31 mouse cellular contexts compared by ENCODE assay signal in genomic region chr11:29673359-29673758, GRCm38 (mm10). TPM values are rescaled to one million over a fixed set of nuclear protein-coding genes. Genes with fewer than 3 reads are reported as not detected.
DNase-seq lines count a peak whose midpoint lies in the region; ATAC-seq and TF ChIP-seq lines count a peak whose summit lies in the region.
"Had no signal": no experiment of that assay in that cellular context is flagged by ENCODE, and none has a peak within 500 bp of the region (broad histone marks: within the 10 kb centered on the region; RNA-seq: fewer than 3 reads in every experiment).

No protein-coding gene starts in this region.

- intact Hi-C loops in heart, postnatal 36 days (cut with DNase I) = no loop called here

- 0 out of 2 replicates have a peak overlapping the region, but pooled peaks have one; percentile 23 for H3K27ac ChIP-seq in heart, postnatal 0 days (ENCODE audit: low read depth)
- no peak overlapping the region for H3K27ac ChIP-seq in hindbrain, embryonic 13.5 days
- H3K27ac ChIP-seq: embryonic facial prominence, embryonic 13.5 days; forebrain, embryonic 12.5 days; heart, adult 2 months; hindbrain, embryonic 15.5 days; limb, embryonic 15.5 days; midbrain, embryonic 13.5 days had no signal

- DNase-seq in frontal cortex, postnatal 10 days (ENCODE audit: low spot score in 2 of 2) = no peak
- no peak for DNase-seq in heart, postnatal 0 days (ENCODE audit: low spot score)
- no peak for DNase-seq in heart, postnatal 36 days
- peak; percentile 25 for DNase-seq in right cerebral cortex, adult 18-20 months
- DNase-seq in right cerebral cortex, postnatal 4 days = no peak
- no peak for DNase-seq in natural killer cell, adult 2 months (ENCODE audit: low spot score in 2 of 2)
- DNase-seq: adrenal gland, adult 8-10 months; cerebellum, adult 8-10 months; cerebellum, postnatal 36 days; embryo, embryonic 11 days; gastrocnemius, postnatal 14 days; heart, adult 2 months; heart, postnatal 4 days; kidney, adult 9 months; kidney, postnatal 14 days; layer of hippocampus, postnatal 36 days; lung, adult 2 months; lung, postnatal 14 days; right cerebral cortex, postnatal 14 days; spleen, adult 18-20 months; thymus, postnatal 14 days had no signal

- TF ChIP-seq CTCF in heart, postnatal 0 days (IDR thresholded peaks at IDR 0.05; ENCODE audit: low read depth) = no peak

- no peaks in the 10 kb centered on the region for H3K36me3 ChIP-seq in heart, postnatal 0 days (replicated peaks; ENCODE audit: control insufficient read depth, insufficient read depth, low read length)
- no peaks in the 10 kb centered on the region for H3K36me3 ChIP-seq in hindbrain, embryonic 13.5 days
- H3K36me3 ChIP-seq: embryonic facial prominence, embryonic 13.5 days; forebrain, embryonic 12.5 days; hindbrain, embryonic 15.5 days; limb, embryonic 15.5 days; midbrain, embryonic 13.5 days had no signal

- H3K4me1 ChIP-seq in heart, postnatal 0 days (ENCODE audit: control insufficient read depth, insufficient read depth) = no peaks in the 10 kb centered on the region
- H3K4me1 ChIP-seq in hindbrain, embryonic 13.5 days (replicated peaks) = no peaks in the 10 kb centered on the region
- H3K4me1 ChIP-seq: embryonic facial prominence, embryonic 13.5 days; forebrain, embryonic 12.5 days; hindbrain, embryonic 15.5 days; limb, embryonic 15.5 days; midbrain, embryonic 13.5 days had no signal

- no peaks in the 10 kb centered on the region for H3K27me3 ChIP-seq in heart, postnatal 0 days (ENCODE audit: control insufficient read depth, insufficient read depth, low read length)
- H3K27me3 ChIP-seq in hindbrain, embryonic 13.5 days = no peaks in the 10 kb centered on the region
- H3K27me3 ChIP-seq: embryonic facial prominence, embryonic 13.5 days; forebrain, embryonic 12.5 days; hindbrain, embryonic 15.5 days; limb, embryonic 15.5 days; midbrain, embryonic 13.5 days had no signal

- peak; percentile 93 for ATAC-seq in frontal cortex, adult (ENCODE audit: low TSS enrichment)
- ATAC-seq in heart, postnatal 0 days (ENCODE audit: insufficient read depth, low read depth) = no peak
- no peak for ATAC-seq in hindbrain, embryonic 13.5 days (ENCODE audit: low FRiP score)
- ATAC-seq: activated CD4-positive, CD25-positive, alpha-beta regulatory T cell, adult 4 months; intestine, embryonic 16.5 days; midbrain, embryonic 13.5 days had no signal

- TF ChIP-seq EP300 in heart, postnatal 0 days (IDR thresholded peaks at IDR 0.05; ENCODE audit: low read depth) = no peak

- no peak overlapping the region for H3K4me3 ChIP-seq in heart, postnatal 0 days (ENCODE audit: low read depth, low read length)
- H3K4me3 ChIP-seq in hindbrain, embryonic 13.5 days = no peak overlapping the region
- H3K4me3 ChIP-seq: embryonic facial prominence, embryonic 13.5 days; erythroblast, embryonic 14.5 days; forebrain, embryonic 12.5 days; heart, adult 2 months; hindbrain, embryonic 15.5 days; limb, embryonic 15.5 days; midbrain, embryonic 13.5 days had no signal

- WGBS in heart, postnatal 0 days = 41% methylated on average over 2 of the region's 2 CpGs
- 93% methylated on average over 2 of the region's 2 CpGs for WGBS in hindbrain, embryonic 13.5 days

- H3K4me2 ChIP-seq in heart, postnatal 0 days (ENCODE audit: low read depth, low read length) = no peak overlapping the region
- H3K4me2 ChIP-seq in hindbrain, embryonic 13.5 days = no peak overlapping the region
- H3K4me2 ChIP-seq: embryonic facial prominence, embryonic 13.5 days; forebrain, embryonic 12.5 days; hindbrain, embryonic 15.5 days; limb, embryonic 15.5 days; midbrain, embryonic 13.5 days had no signal

- H3K9me3 ChIP-seq in heart, postnatal 0 days (replicated peaks; ENCODE audit: control insufficient read depth, low read length) = no peaks in the 10 kb centered on the region
- no peaks in the 10 kb centered on the region for H3K9me3 ChIP-seq in hindbrain, embryonic 13.5 days
- H3K9me3 ChIP-seq: embryonic facial prominence, embryonic 13.5 days; forebrain, embryonic 12.5 days; hindbrain, embryonic 15.5 days; limb, embryonic 15.5 days; midbrain, embryonic 13.5 days had no signal

- no peak overlapping the region for H3K9ac ChIP-seq in heart, postnatal 0 days (replicated peaks; ENCODE audit: low read depth, low read length)
- no peak overlapping the region for H3K9ac ChIP-seq in hindbrain, embryonic 13.5 days
- H3K9ac ChIP-seq: embryonic facial prominence, embryonic 13.5 days; forebrain, embryonic 12.5 days; hindbrain, embryonic 15.5 days; limb, embryonic 15.5 days; midbrain, embryonic 13.5 days had no signal

RNA-seq across cellular contexts. Expression of gene Rtn4, which starts 19.4 kb away (rescaled TPM):
- total RNA-seq in heart, postnatal 0 days (2014; rRNA removed; ENCODE audit: low replicate concordance) = 149 and 154 TPM in 2 replicates
- 48.0 and 48.9 TPM in 2 replicates for polyA plus RNA-seq in heart, postnatal 0 days (2015; fragmentation: Nextera tagmentation; extraction: Ambion mirVana)
- total RNA-seq in heart, postnatal 36 days (2021) = 10 to 100 TPM; 91.7 to 95.2 TPM
- 111 and 113 TPM in 2 replicates for polyA plus RNA-seq in hindbrain, embryonic 13.5 days (2015; fragmentation: Nextera tagmentation; extraction: Ambion mirVana)
